ENCODE assay signal across 8 mouse cellular contexts in genomic region chrX:99198532-99198931, GRCm38 (mm10).
DNase-seq lines count a peak whose midpoint lies in the region; ATAC-seq lines count a peak whose summit lies in the region.

No protein-coding gene starts in this region.

- no peak for DNase-seq in heart, postnatal 36 days
- peak; percentile 4 for DNase-seq in R1 (ENCODE audit: low read depth, low spot score)
- no peak for DNase-seq in Muller cell, postnatal 12 days (ENCODE audit: inconsistent ontology term)
- no peak for DNase-seq in gastrocnemius, postnatal 14 days

- peak overlapping the region; percentile 24; the same call in 1 of the 2 replicates for H3K4me3 ChIP-seq in heart, embryonic 12.5 days
- peak overlapping the region; percentile 36 for H3K4me3 ChIP-seq in liver, embryonic 16.5 days (ENCODE audit: low read depth, low read length)

- no peaks in the 10 kb centered on the region for H3K36me3 ChIP-seq in heart, embryonic 12.5 days
- H3K36me3 ChIP-seq in liver, embryonic 16.5 days (ENCODE audit: control insufficient read depth, insufficient read depth): no peaks in the 10 kb centered on the region

- H3K4me2 ChIP-seq in heart, embryonic 12.5 days: peak overlapping the region; percentile 61
- H3K4me2 ChIP-seq in liver, embryonic 16.5 days (ENCODE audit: low read depth, low read length): peak overlapping the region; percentile 47

- peak overlapping the region; percentile 99 for H3K27ac ChIP-seq in heart, embryonic 12.5 days (ENCODE audit: poor library complexity, severe bottlenecking)
- H3K27ac ChIP-seq in liver, embryonic 16.5 days (ENCODE audit: low read length): no peak overlapping the region

- H3K9me3 ChIP-seq in heart, embryonic 12.5 days (replicated peaks): no peaks in the 10 kb centered on the region
- no peaks in the 10 kb centered on the region for H3K9me3 ChIP-seq in liver, embryonic 16.5 days (replicated peaks; ENCODE audit: control insufficient read depth, low read length)

- H3K27me3 ChIP-seq in heart, embryonic 12.5 days (replicated peaks): peaks cover 14% of the 10 kb centered on the region; the same call in 1 of the 2 replicates
- peaks cover 8% of the 10 kb centered on the region; the same call in 1 of the 2 replicates for H3K27me3 ChIP-seq in liver, embryonic 16.5 days (ENCODE audit: control insufficient read depth, insufficient read depth, low read depth, low read length)

- H3K9ac ChIP-seq in heart, embryonic 12.5 days: peak overlapping the region; percentile 48; the same call in 1 of the 2 replicates
- H3K9ac ChIP-seq in liver, embryonic 16.5 days (ENCODE audit: low read depth, low read length): no peak overlapping the region

- H3K4me1 ChIP-seq in heart, embryonic 12.5 days (replicated peaks): peaks cover 57% of the 10 kb centered on the region
- H3K4me1 ChIP-seq in liver, embryonic 16.5 days (ENCODE audit: control insufficient read depth, low read depth, low read length): no peaks in the 10 kb centered on the region

- peak; percentile 17; the same call in 1 of the 2 replicates for ATAC-seq in heart, embryonic 12.5 days (ENCODE audit: insufficient number of reproducible peaks, low FRiP score)
- ATAC-seq in granulocyte monocyte progenitor cell, adult 5-6 weeks (replicated peaks; ENCODE audit: poor library complexity, severe bottlenecking): peak; percentile 13; the same call in 1 of the 2 replicates
- ATAC-seq in liver, embryonic 16.5 days (ENCODE audit: low read depth): no peak
- ATAC-seq in inflammation-experienced regulatory T-cells, adult 6 months: no peak

- intact Hi-C loops in heart, postnatal 36 days (cut with DNase I): loop anchor here (5.0 kb wide), 1 partner anchor 89 kb away; no protein-coding TSS in a partner anchor
- intact Hi-C loops in gastrocnemius, postnatal 14 days (cut with DNase I; ENCODE audit: low total_unique reads): no loop called here

- WGBS in heart, embryonic 12.5 days: 35% methylated on average over 8 of the region's 9 CpGs
- WGBS in liver, embryonic 16.5 days (ENCODE audit: insufficient replicate concordance): 33% methylated on average over 7 of the region's 9 CpGs

Comparison
In these comparisons a context has a peak if more than half of its experiments do, and no peak if none do; other contexts are left out.
1. ATAC-seq: peak in heart, embryonic 12.5 days (single experiment) and granulocyte monocyte progenitor cell, adult 5-6 weeks (single experiment); none in liver, embryonic 16.5 days (single experiment) and inflammation-experienced regulatory T-cells, adult 6 months (single experiment).